Mouse (Mus musculus) liver, embryonic 14.5 days (tissue): ENCODE results near the gene Cyp2c70.
"Not testable (repeated sequence)": the region's sequence is repeated elsewhere in the genome, so short reads cannot be mapped to it uniquely, and the experiment has no call there.

Experiments used
- CTCF ChIP-seq: IDR thresholded peaks from 2 replicates; pipeline ENCODE4 v1.5.1; 2016; ENCODE audit warnings: antibody characterized with exemption, low read depth, control low read depth
- EP300 ChIP-seq: IDR thresholded peaks from 2 replicates; pipeline ENCODE4 v1.6.1; 2016; ENCODE audit warnings: antibody characterized with exemption, low read depth

DNA sequence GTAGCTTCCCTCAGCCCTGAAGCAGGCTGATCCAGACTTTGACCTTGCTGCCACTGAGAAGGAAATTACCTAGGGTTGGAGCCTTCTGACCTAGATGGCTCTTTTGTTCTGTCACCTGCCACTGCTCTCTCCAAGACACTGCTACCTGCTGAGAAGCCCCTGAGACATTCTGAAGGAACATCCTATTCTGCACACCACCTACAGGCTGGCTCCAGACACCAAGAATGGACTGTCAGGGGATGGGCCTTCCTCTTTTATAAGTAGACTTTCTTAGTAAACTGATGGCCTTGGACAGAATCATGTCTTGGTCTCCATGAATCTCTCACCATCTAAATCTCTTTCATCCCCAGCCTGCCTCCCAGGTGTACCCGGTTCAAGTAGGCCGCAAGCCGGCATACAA lies 62.0 kb downstream of the Cyp2c70 start:
- not testable (repeated sequence) for TF ChIP-seq CTCF, EP300
